Mouse (Mus musculus) hindbrain, embryonic 11.5 days (tissue): ENCODE data around the gene Gm21954. TPM values are rescaled to one million over a fixed set of nuclear protein-coding genes. Genes with fewer than 3 reads are reported as not detected.

Source experiments
- ATAC-seq: fragments of 200-750 bp; cut with Nextera tagmentation; 2 replicates; pipeline ENCODE4 v1.8.0; 2017; ENCODE audit warnings: mild to moderate bottlenecking, moderate TSS enrichment, moderate library complexity; ENCODE audit not compliant: low FRiP score
- DNase-seq: peaks from one replicate; pipeline ENCODE4 v3.0.0-alpha.2; 2015; ENCODE audit warnings: low spot score
- H3K27ac ChIP-seq: fragments of 300-500 bp; sonication (generic); 2 replicates; pipeline ENCODE4 v1.5.1; 2014; ENCODE audit warnings: mild to moderate bottlenecking, low read depth, low read length
- H3K27me3 ChIP-seq: fragments of 300-500 bp; sonication (generic); 2 replicates; pipeline ENCODE4 v1.6.1; 2014; ENCODE audit warnings: mild to moderate bottlenecking, low read length, moderate library complexity, mixed read lengths; ENCODE audit not compliant: control insufficient read depth, insufficient read depth
- H3K36me3 ChIP-seq: fragments of 300-500 bp; sonication (generic); 2 replicates; pipeline ENCODE4 v1.6.1; 2014; ENCODE audit warnings: mild to moderate bottlenecking, low read length, moderate library complexity, mixed read lengths; ENCODE audit not compliant: control insufficient read depth, insufficient read depth
- H3K4me1 ChIP-seq: fragments of 300-500 bp; sonication (generic); replicated peaks from 2 replicates; pipeline ENCODE4 v1.6.1; 2014; ENCODE audit warnings: low read length, mixed read lengths; ENCODE audit not compliant: control insufficient read depth, insufficient read depth
- H3K4me2 ChIP-seq: fragments of 300-500 bp; sonication (generic); replicated peaks from 2 replicates; pipeline ENCODE4 v1.6.1; 2014; ENCODE audit warnings: mild to moderate bottlenecking, low read depth, low read length
- H3K4me3 ChIP-seq: fragments of 300-500 bp; sonication (generic); 2 replicates; pipeline ENCODE4 v1.5.1; 2014; ENCODE audit warnings: low read depth, low read length
- H3K9ac ChIP-seq: fragments of 300-500 bp; sonication (generic); 2 replicates; pipeline ENCODE4 v1.6.1; 2014; ENCODE audit warnings: low read depth, low read length
- H3K9me3 ChIP-seq: fragments of 300-500 bp; sonication (generic); 2 replicates; pipeline ENCODE4 v1.6.1; 2016; ENCODE audit warnings: low read length; ENCODE audit not compliant: control insufficient read depth
- WGBS: fragments of 180-500 bp; shearing (Covaris S2); extraction: QIAGEN DNeasy Blood & Tissue Kit; methylation state at CpG from one replicate; pipeline ENCODE4 v1.1.7; 2014; 5-methylcytosine and 5-hydroxymethylcytosine counted together
- polyA plus RNA-seq: library from polyadenylated mRNA; unstranded; fragments of >200 nt; fragmentation: Nextera tagmentation; extraction: Ambion mirVana; gene quantifications from 2 replicates; pipeline ENCODE4 v1.2.1, GENCODE M21; 2014

Gm21954 gene
- polyA plus RNA-seq, 1 experiment from 2014 or later, result not detected

- Histone ChIP-seq H3K27ac (no peak overlapping the region), H3K4me1 (no peaks in the 10 kb centered on the region), H3K9ac (no peak overlapping the region), H3K27me3 (no peaks in the 10 kb centered on the region), H3K4me3 (no peak overlapping the region), H3K36me3 (no peaks in the 10 kb centered on the region), H3K4me2 (no peak overlapping the region), H3K9me3 (no peaks in the 10 kb centered on the region)
- ATAC-seq (no peak), DNase-seq (no peak)
- WGBS, result 79% methylated on average over 9 of the region's 9 CpGs
Observed at GRCm38 (mm10) chr3:55496462-55496941, 24.5 kb upstream of the Gm21954 start.

GRCm38 (mm10) chr3:55495866-55496265, 23.9 kb upstream of the Gm21954 start:
- 31% methylated on average over 4 of the region's 4 CpGs for WGBS
- no peaks in the 10 kb centered on the region for H3K27me3 ChIP-seq
- no peak overlapping the region for H3K4me3 ChIP-seq
- ATAC-seq (no peak), DNase-seq (no peak)
- H3K9ac ChIP-seq, result no peak overlapping the region
- no peaks in the 10 kb centered on the region for H3K4me1 ChIP-seq
- H3K4me2 ChIP-seq, result no peak overlapping the region
- H3K9me3 ChIP-seq, result no peaks in the 10 kb centered on the region
- no peaks in the 10 kb centered on the region for H3K36me3 ChIP-seq
- H3K27ac ChIP-seq, result no peak overlapping the region

- Histone ChIP-seq H3K27me3 (no peaks in the 10 kb centered on the region), H3K27ac (no peak overlapping the region), H3K9ac (no peak overlapping the region), H3K4me2 (no peak overlapping the region), H3K9me3 (no peaks in the 10 kb centered on the region), H3K4me3 (no peak overlapping the region), H3K4me1 (no peaks in the 10 kb centered on the region), H3K36me3 (no peaks in the 10 kb centered on the region)
- whole genome bisulfite sequencing, result 80% methylated on average over 7 of the region's 7 CpGs
- no peak for ATAC-seq
- DNase-seq, result no peak
Observed at GRCm38 (mm10) chr3:55495231-55495630, 23.2 kb upstream of the Gm21954 start.

- WGBS, result 47% methylated on average over 4 of the region's 4 CpGs
- no peak for DNase-seq
Observed at GRCm38 (mm10) chr3:55494348-55494747, 22.3 kb upstream of the Gm21954 start.

GRCm38 (mm10) chr3:55492021-55492420, 20.0 kb upstream of the Gm21954 start:
- H3K27me3 ChIP-seq, result no peaks in the 10 kb centered on the region
- ATAC-seq (no peak), DNase-seq (no peak)
- no peak overlapping the region for H3K9ac ChIP-seq
- H3K4me2 ChIP-seq, result no peak overlapping the region
- H3K9me3 ChIP-seq, result no peaks in the 10 kb centered on the region
- H3K36me3 ChIP-seq, result no peaks in the 10 kb centered on the region
- no peaks in the 10 kb centered on the region for H3K4me1 ChIP-seq
- H3K27ac ChIP-seq, result no peak overlapping the region
- 59% methylated on average over 6 of the region's 6 CpGs for WGBS
- no peak overlapping the region for H3K4me3 ChIP-seq

More at GRCm38 (mm10) chr3:55494348-55494747, 22.3 kb upstream of the Gm21954 start:
- H3K9me3 ChIP-seq, result no peaks in the 10 kb centered on the region
- no peaks in the 10 kb centered on the region for H3K4me1 ChIP-seq
- H3K36me3 ChIP-seq, result no peaks in the 10 kb centered on the region
- no peak overlapping the region for H3K9ac ChIP-seq
- H3K4me3 ChIP-seq, result no peak overlapping the region
- no peak for ATAC-seq
- H3K27ac ChIP-seq, result no peak overlapping the region
- H3K4me2 ChIP-seq, result no peak overlapping the region
- H3K27me3 ChIP-seq, result no peaks in the 10 kb centered on the region

- no peak overlapping the region for H3K27ac ChIP-seq
- no peak overlapping the region for H3K4me2 ChIP-seq
- 78% methylated on average over 12 of the region's 12 CpGs for WGBS
- H3K4me3 ChIP-seq, result no peak overlapping the region
- H3K27me3 ChIP-seq, result no peaks in the 10 kb centered on the region
- no peak for ATAC-seq
- no peak overlapping the region for H3K9ac ChIP-seq
- no peaks in the 10 kb centered on the region for H3K9me3 ChIP-seq
- no peak for DNase-seq
- no peaks in the 10 kb centered on the region for H3K4me1 ChIP-seq
- no peaks in the 10 kb centered on the region for H3K36me3 ChIP-seq
Observed at GRCm38 (mm10) chr3:55489231-55489990, 17.4 kb upstream of the Gm21954 start.

- no peaks in the 10 kb centered on the region for H3K9me3 ChIP-seq
- H3K27me3 ChIP-seq, result no peaks in the 10 kb centered on the region
- no peak overlapping the region for H3K4me2 ChIP-seq
- no peak overlapping the region for H3K4me3 ChIP-seq
- DNase-seq, result no peak
- H3K4me1 ChIP-seq, result no peaks in the 10 kb centered on the region
- WGBS, result 36% methylated on average over 4 of the region's 4 CpGs
- no peak overlapping the region for H3K27ac ChIP-seq
- H3K36me3 ChIP-seq, result no peaks in the 10 kb centered on the region
- no peak for ATAC-seq
- H3K9ac ChIP-seq, result no peak overlapping the region
Observed at GRCm38 (mm10) chr3:55483328-55483727, 11.3 kb upstream of the Gm21954 start.

GRCm38 (mm10) chr3:55481140-55481539, 9.1 kb upstream of the Gm21954 start:
- ATAC-seq, result no peak
- Histone ChIP-seq H3K9me3 (no peaks in the 10 kb centered on the region), H3K4me3 (no peak overlapping the region), H3K4me2 (no peak overlapping the region), H3K27me3 (no peaks in the 10 kb centered on the region), H3K27ac (no peak overlapping the region), H3K9ac (no peak overlapping the region), H3K36me3 (no peaks in the 10 kb centered on the region), H3K4me1 (no peaks in the 10 kb centered on the region)
- 52% methylated on average over 1 of the region's 1 CpGs for WGBS
- DNase-seq, result no peak

GRCm38 (mm10) chr3:55479306-55479705, 7.3 kb upstream of the Gm21954 start:
- 93% methylated on average over 4 of the region's 4 CpGs for WGBS
- ATAC-seq, result no peak

More at GRCm38 (mm10) chr3:55479306-55479705, 7.3 kb upstream of the Gm21954 start:
- Histone ChIP-seq H3K4me2 (no peak overlapping the region), H3K4me1 (no peaks in the 10 kb centered on the region), H3K4me3 (no peak overlapping the region), H3K27me3 (no peaks in the 10 kb centered on the region), H3K27ac (no peak overlapping the region), H3K9ac (no peak overlapping the region), H3K36me3 (no peaks in the 10 kb centered on the region), H3K9me3 (no peaks in the 10 kb centered on the region)
- DNase-seq, result no peak
